Mouse (Mus musculus) kidney, postnatal 25 days (tissue): ENCODE data around the gene Scrn2.

Experiments
- DNase-seq, 2 experiments: peaks; one replicate each; pipeline ENCODE4 v3.0.0; 2021; ENCODE audit warnings: mixed read lengths in 2 of 2

The Scrn2 gene

GRCm38 (mm10) chr11:97052219-97052646 lies 22.5 kb downstream of the Scrn2 start:
- peak; percentile 57 to 79 for DNase-seq

- no peak for DNase-seq
These were observed 33.7 kb downstream of the Scrn2 start for GRCm38 (mm10) chr11:97063274-97063920.

GRCm38 (mm10) chr11:97063921-97064295 lies 34.2 kb downstream of the Scrn2 start:
- DNase-seq = peak in 1 of 2 experiments; percentile 19

GRCm38 (mm10) chr11:97065538-97066295 lies 36.0 kb downstream of the Scrn2 start:
- DNase-seq = no peak

GRCm38 (mm10) chr11:97066656-97067360 lies 37.1 kb downstream of the Scrn2 start:
- DNase-seq = no peak

- no peak for DNase-seq
These were observed 39.6 kb downstream of the Scrn2 start for GRCm38 (mm10) chr11:97069333-97069732.

DNA sequence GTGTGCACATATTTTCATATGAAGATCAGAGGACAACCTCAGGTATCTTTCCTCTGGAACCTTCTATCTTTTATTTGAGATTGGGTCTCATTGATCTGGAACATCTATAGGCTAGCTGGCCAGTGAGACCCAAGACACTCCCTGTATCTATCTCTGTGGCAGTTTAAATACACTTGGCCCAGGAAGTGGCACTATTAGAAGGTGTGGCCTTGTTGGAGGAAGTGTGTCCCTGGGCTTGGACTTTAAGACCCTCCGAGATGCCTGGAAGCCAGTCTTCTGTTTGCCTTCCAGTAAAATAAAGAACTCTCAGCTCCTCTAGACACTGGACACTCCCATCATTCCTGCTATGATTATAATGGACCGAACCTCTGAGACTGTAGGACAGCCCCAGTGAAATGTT lies 40.0 kb downstream of the Scrn2 start:
- DNase-seq = no peak

GRCm38 (mm10) chr11:97071129-97071528 lies 41.4 kb downstream of the Scrn2 start:
- no peak for DNase-seq

GRCm38 (mm10) chr11:97072533-97072932 lies 42.8 kb downstream of the Scrn2 start:
- DNase-seq = peak in 1 of 2 experiments; percentile 61

DNA sequence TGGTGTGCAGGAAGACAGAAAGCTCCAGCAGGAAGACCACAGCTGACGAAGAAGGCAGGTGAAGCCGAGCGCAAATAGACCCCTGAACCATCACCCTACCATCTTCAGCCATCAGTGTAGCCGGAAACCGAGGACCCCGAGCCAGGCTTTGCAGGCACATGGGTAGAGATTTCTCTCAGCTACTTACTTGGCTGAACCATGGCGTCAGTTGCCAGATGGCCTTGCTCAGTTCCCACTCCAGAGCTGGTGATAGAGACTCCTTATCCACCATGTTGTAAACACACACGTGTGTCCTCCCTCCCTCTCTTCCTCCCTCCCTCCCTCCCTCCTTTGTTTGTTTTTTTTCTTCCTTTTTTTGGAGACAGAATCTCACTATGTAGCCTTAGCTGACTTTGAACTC lies 44.5 kb downstream of the Scrn2 start:
- no peak for DNase-seq

GRCm38 (mm10) chr11:97078751-97079150 lies 49.0 kb downstream of the Scrn2 start:
- peak in 1 of 2 experiments; percentile 32 for DNase-seq

GRCm38 (mm10) chr11:97080291-97080690 lies 50.6 kb downstream of the Scrn2 start:
- no peak for DNase-seq

DNA sequence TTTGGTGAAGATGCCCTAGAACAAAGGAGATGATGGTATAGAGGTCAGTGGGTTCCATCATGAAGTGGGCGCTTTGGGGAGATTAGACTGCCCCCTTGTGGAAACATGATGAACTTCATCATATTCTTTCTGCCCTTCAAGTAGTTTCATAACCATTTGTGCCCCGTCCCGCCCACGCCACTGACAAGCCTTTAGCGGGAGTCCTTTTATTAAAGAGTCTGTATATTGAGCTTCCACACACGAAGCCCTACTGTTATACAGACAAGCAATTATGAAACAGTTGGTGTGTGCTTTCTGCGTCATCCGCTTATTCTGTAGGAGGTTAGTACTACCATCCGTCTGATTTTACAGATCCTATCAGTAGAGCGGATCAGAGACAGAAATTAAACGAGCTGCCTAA lies 53.2 kb downstream of the Scrn2 start:
- DNase-seq = peak; percentile 66 to 69
